24 mouse cellular contexts compared by ENCODE assay signal in genomic region chr1:65820771-65821170, GRCm38 (mm10).
DNase-seq lines count a peak whose midpoint lies in the region; ATAC-seq and TF ChIP-seq lines count a peak whose summit lies in the region.
"Had no signal": no experiment of that assay in that cellular context is flagged by ENCODE, and none has a peak within 500 bp of the region (broad histone marks: within the 10 kb centered on the region; RNA-seq: fewer than 3 reads in every experiment).

No protein-coding gene starts in this region.

- H3K27me3 ChIP-seq in cerebellum, adult 2 months (ENCODE audit: control insufficient read depth, insufficient read depth, low read length): no peaks in the 10 kb centered on the region
- H3K27me3 ChIP-seq in liver, embryonic 12.5 days (replicated peaks): no peaks in the 10 kb centered on the region
- H3K27me3 ChIP-seq in forebrain, embryonic 15.5 days: no peaks in the 10 kb centered on the region
- H3K27me3 ChIP-seq: embryonic facial prominence, embryonic 15.5 days; hindbrain, embryonic 12.5 days had no signal

- no peaks in the 10 kb centered on the region for H3K9me3 ChIP-seq in liver, embryonic 12.5 days (replicated peaks)
- H3K9me3 ChIP-seq in forebrain, embryonic 15.5 days: no peaks in the 10 kb centered on the region
- H3K9me3 ChIP-seq: embryonic facial prominence, embryonic 15.5 days; G1E; heart, embryonic 10.5 days; hindbrain, embryonic 12.5 days had no signal

- H3K4me1 ChIP-seq in cerebellum, adult 2 months (ENCODE audit: control insufficient read depth, insufficient read depth, low read length): peaks cover 3% of the 10 kb centered on the region; the same call in 1 of the 2 replicates
- H3K4me1 ChIP-seq in liver, embryonic 12.5 days: no peaks in the 10 kb centered on the region
- no peaks in the 10 kb centered on the region for H3K4me1 ChIP-seq in forebrain, embryonic 15.5 days
- H3K4me1 ChIP-seq: embryonic facial prominence, embryonic 15.5 days; heart, embryonic 10.5 days; hindbrain, embryonic 12.5 days had no signal

- H3K9ac ChIP-seq in liver, embryonic 12.5 days: no peak overlapping the region
- no peak overlapping the region for H3K9ac ChIP-seq in forebrain, embryonic 15.5 days (replicated peaks)
- H3K9ac ChIP-seq: embryonic facial prominence, embryonic 15.5 days; hindbrain, embryonic 12.5 days had no signal

- no peak overlapping the region for H3K4me3 ChIP-seq in cerebellum, adult 2 months (replicated peaks; ENCODE audit: insufficient read depth, low read depth, low read length)
- H3K4me3 ChIP-seq in liver, embryonic 12.5 days: no peak overlapping the region
- H3K4me3 ChIP-seq in forebrain, embryonic 15.5 days: no peak overlapping the region
- H3K4me3 ChIP-seq: embryonic facial prominence, embryonic 15.5 days; erythroblast, embryonic 14.5 days; heart, embryonic 10.5 days; hindbrain, embryonic 12.5 days had no signal

- H3K36me3 ChIP-seq in liver, embryonic 12.5 days: no peaks in the 10 kb centered on the region
- no peaks in the 10 kb centered on the region for H3K36me3 ChIP-seq in forebrain, embryonic 15.5 days
- H3K36me3 ChIP-seq: embryonic facial prominence, embryonic 15.5 days; G1E; heart, embryonic 10.5 days; hindbrain, embryonic 12.5 days had no signal

- DNase-seq in cerebellum, postnatal 4 days (ENCODE audit: low spot score in 2 of 2): no peak
- peak; percentile 62 to 83 for DNase-seq in cerebellum, adult 2 months
- peak; percentile 41 to 55 for DNase-seq in cerebellum, postnatal 10 days
- DNase-seq in Muller cell, postnatal 12 days (ENCODE audit: inconsistent ontology term): no peak
- DNase-seq: adrenal gland, postnatal 14 days; B cell, adult 2 months; embryo, embryonic 11 days; gastrocnemius, postnatal 10 days; heart, adult 18-20 months; heart, postnatal 10 days; heart, postnatal 4 days; kidney, adult 11 months had no signal

- ATAC-seq in cerebellum, adult (ENCODE audit: insufficient number of reproducible peaks, low FRiP score, low TSS enrichment): peak; percentile 81
- no peak for ATAC-seq in liver, embryonic 12.5 days
- ATAC-seq in forebrain, embryonic 15.5 days (replicated peaks): no peak
- ATAC-seq: CD4-positive, CD25-positive, alpha-beta regulatory T cell, adult 4 months; forebrain, embryonic 16.5 days; hindbrain, embryonic 16.5 days; inflammation-experienced regulatory T-cells, adult 6 months had no signal

- H3K27ac ChIP-seq in cerebellum, adult 2 months (ENCODE audit: insufficient read depth, low read length): no peak overlapping the region
- H3K27ac ChIP-seq in liver, embryonic 12.5 days: no peak overlapping the region
- H3K27ac ChIP-seq in forebrain, embryonic 15.5 days (replicated peaks): no peak overlapping the region
- H3K27ac ChIP-seq: embryonic facial prominence, embryonic 15.5 days; heart, embryonic 10.5 days; hindbrain, embryonic 12.5 days had no signal

- TF ChIP-seq POLR2A in cerebellum, adult 2 months (IDR thresholded peaks at IDR 0.05; ENCODE audit: borderline replicate concordance, insufficient read depth, low read length): no peak

- no peak overlapping the region for H3K4me2 ChIP-seq in liver, embryonic 12.5 days
- H3K4me2 ChIP-seq in forebrain, embryonic 15.5 days (replicated peaks): no peak overlapping the region
- H3K4me2 ChIP-seq: embryonic facial prominence, embryonic 15.5 days; hindbrain, embryonic 12.5 days had no signal

- WGBS in cerebellum, adult 2 months: 11% methylated on average over 5 of the region's 5 CpGs
- 58% methylated on average over 5 of the region's 5 CpGs for WGBS in liver, embryonic 12.5 days (ENCODE audit: insufficient replicate concordance)
- WGBS in forebrain, embryonic 15.5 days: 77% methylated on average over 5 of the region's 5 CpGs

- TF ChIP-seq CTCF in cerebellum, adult 2 months (IDR thresholded peaks at IDR 0.05; ENCODE audit: borderline replicate concordance, insufficient read depth, low read depth, low read length): no peak

Comparison
In these comparisons a context has a peak if more than half of its experiments do, and no peak if none do; other contexts are left out.
1. DNase-seq: peak in cerebellum, adult 2 months (2 of 2) and cerebellum, postnatal 10 days (2 of 2); none in cerebellum, postnatal 4 days (0 of 2) and Muller cell, postnatal 12 days (single experiment).